Mouse (Mus musculus) heart, postnatal 0 days (tissue): ENCODE results near the gene Atp8a1.

ENCODE experiments used
- CTCF ChIP-seq: IDR thresholded peaks from 2 replicates; pipeline ENCODE4 v1.5.1; 2016; ENCODE audit warnings: antibody characterized with exemption, control low read depth, low read depth
- EP300 ChIP-seq: IDR thresholded peaks from 2 replicates; pipeline ENCODE4 v1.6.1; 2016; ENCODE audit warnings: antibody characterized with exemption, low read depth

DNA sequence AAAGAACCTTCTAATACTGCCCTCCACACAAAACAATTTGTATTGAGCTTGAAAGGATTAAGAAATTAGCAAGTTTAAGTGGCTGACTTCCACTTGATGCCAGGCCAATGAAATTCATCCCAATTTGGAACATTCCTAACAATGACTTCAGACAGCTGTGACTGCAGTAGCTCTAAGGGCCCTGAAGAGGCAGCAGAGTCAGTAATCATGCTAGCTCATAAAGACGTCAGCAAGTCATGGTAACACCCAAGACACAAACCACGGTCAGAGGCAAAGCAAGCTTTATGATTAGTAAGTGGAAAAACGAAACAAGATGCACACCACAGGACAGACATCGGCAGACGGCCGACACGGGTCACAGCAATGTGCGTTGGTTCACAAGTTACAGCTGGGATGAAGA is 69.2 kb downstream of the Atp8a1 start:
- peak; percentile 62 for TF ChIP-seq CTCF
- TF ChIP-seq EP300: no peak
